Comparison of ENCODE assay signal across 23 mouse cellular contexts in genomic region chr5:36451872-36452389, GRCm38 (mm10). TPM values are rescaled to one million over a fixed set of nuclear protein-coding genes. Genes with fewer than 3 reads are reported as not detected.
DNase-seq lines count a peak whose midpoint lies in the region; ATAC-seq and TF ChIP-seq lines count a peak whose summit lies in the region.
"Had no signal": no experiment of that assay in that cellular context is flagged by ENCODE, and none has a peak within 500 bp of the region (broad histone marks: within the 10 kb centered on the region; RNA-seq: fewer than 3 reads in every experiment).

No protein-coding gene starts in this region.

- H3K27ac ChIP-seq in hindbrain, embryonic 16.5 days (ENCODE audit: low read depth, low read length) = no peak overlapping the region
- H3K27ac ChIP-seq in hindbrain, embryonic 13.5 days = no peak overlapping the region
- H3K27ac ChIP-seq in midbrain, postnatal 0 days (ENCODE audit: low read depth, low read length) = no peak overlapping the region
- H3K27ac ChIP-seq in midbrain, embryonic 14.5 days (replicated peaks; ENCODE audit: low read depth, low read length) = no peak overlapping the region
- H3K27ac ChIP-seq: embryonic facial prominence, embryonic 12.5 days; embryonic facial prominence, embryonic 15.5 days; gastrocnemius, adult 2 months; hindbrain, embryonic 14.5 days had no signal

- TF ChIP-seq CTCF in midbrain, postnatal 0 days (IDR thresholded peaks at IDR 0.05) = no peak

- no peaks in the 10 kb centered on the region for H3K36me3 ChIP-seq in hindbrain, embryonic 16.5 days (ENCODE audit: control insufficient read depth, insufficient read depth, low read length)
- no peaks in the 10 kb centered on the region for H3K36me3 ChIP-seq in hindbrain, embryonic 13.5 days
- no peaks in the 10 kb centered on the region for H3K36me3 ChIP-seq in midbrain, postnatal 0 days (ENCODE audit: insufficient read depth, low read length)
- H3K36me3 ChIP-seq in midbrain, embryonic 14.5 days (ENCODE audit: control insufficient read depth, insufficient read depth, low read length) = no peaks in the 10 kb centered on the region
- H3K36me3 ChIP-seq: embryonic facial prominence, embryonic 12.5 days; embryonic facial prominence, embryonic 15.5 days; G1E had no signal

- H3K9me3 ChIP-seq in hindbrain, embryonic 16.5 days (ENCODE audit: control insufficient read depth, low read length) = no peaks in the 10 kb centered on the region
- H3K9me3 ChIP-seq in hindbrain, embryonic 13.5 days = no peaks in the 10 kb centered on the region
- H3K9me3 ChIP-seq in midbrain, postnatal 0 days (ENCODE audit: low read length) = no peaks in the 10 kb centered on the region
- no peaks in the 10 kb centered on the region for H3K9me3 ChIP-seq in midbrain, embryonic 14.5 days (ENCODE audit: control insufficient read depth, low read length)
- H3K9me3 ChIP-seq: embryonic facial prominence, embryonic 12.5 days; embryonic facial prominence, embryonic 15.5 days; G1E had no signal

- intact Hi-C loops in left cerebral cortex, postnatal 4 days (cut with DNase I) = no loop called here

- H3K4me2 ChIP-seq in hindbrain, embryonic 16.5 days (ENCODE audit: low read length) = no peak overlapping the region
- no peak overlapping the region for H3K4me2 ChIP-seq in hindbrain, embryonic 13.5 days
- no peak overlapping the region for H3K4me2 ChIP-seq in midbrain, postnatal 0 days (ENCODE audit: low read depth, low read length, poor library complexity, severe bottlenecking)
- no peak overlapping the region for H3K4me2 ChIP-seq in midbrain, embryonic 14.5 days (ENCODE audit: low read length)
- H3K4me2 ChIP-seq: embryonic facial prominence, embryonic 12.5 days; embryonic facial prominence, embryonic 15.5 days; heart, embryonic 11.5 days; hindbrain, embryonic 14.5 days had no signal

- no peak overlapping the region for H3K4me3 ChIP-seq in hindbrain, embryonic 16.5 days (ENCODE audit: low read length)
- no peak overlapping the region for H3K4me3 ChIP-seq in hindbrain, embryonic 13.5 days
- no peak overlapping the region for H3K4me3 ChIP-seq in midbrain, postnatal 0 days (ENCODE audit: low read depth, low read length)
- H3K4me3 ChIP-seq in midbrain, embryonic 14.5 days (replicated peaks; ENCODE audit: low read depth, low read length) = no peak overlapping the region
- H3K4me3 ChIP-seq: embryonic facial prominence, embryonic 12.5 days; embryonic facial prominence, embryonic 15.5 days; gastrocnemius, adult 2 months had no signal

- WGBS in hindbrain, embryonic 16.5 days = 54% methylated on average over 10 of the region's 10 CpGs
- WGBS in hindbrain, embryonic 13.5 days = 62% methylated on average over 10 of the region's 10 CpGs
- WGBS in midbrain, postnatal 0 days = 67% methylated on average over 10 of the region's 10 CpGs
- WGBS in midbrain, embryonic 14.5 days = 63% methylated on average over 10 of the region's 10 CpGs

- H3K4me1 ChIP-seq in hindbrain, embryonic 16.5 days (ENCODE audit: control insufficient read depth, insufficient read depth, low read depth, low read length) = no peaks in the 10 kb centered on the region
- peaks cover 7% of the 10 kb centered on the region; the same call in 1 of the 2 replicates for H3K4me1 ChIP-seq in hindbrain, embryonic 13.5 days (replicated peaks)
- H3K4me1 ChIP-seq in midbrain, postnatal 0 days (ENCODE audit: insufficient read depth, low read length) = no peaks in the 10 kb centered on the region
- no peaks in the 10 kb centered on the region for H3K4me1 ChIP-seq in midbrain, embryonic 14.5 days (ENCODE audit: control insufficient read depth, insufficient read depth, low read length)
- H3K4me1 ChIP-seq: embryonic facial prominence, embryonic 15.5 days had no signal

- ATAC-seq in hindbrain, embryonic 16.5 days = peak; percentile 34; the same call in 1 of the 2 replicates
- ATAC-seq in hindbrain, embryonic 13.5 days (ENCODE audit: low FRiP score) = no peak
- ATAC-seq in midbrain, postnatal 0 days (ENCODE audit: low FRiP score) = no peak
- ATAC-seq in midbrain, embryonic 14.5 days (ENCODE audit: low FRiP score, low TSS enrichment) = no peak
- ATAC-seq: forebrain, embryonic 14.5 days; forebrain, postnatal 0 days had no signal

- no peak overlapping the region for H3K9ac ChIP-seq in hindbrain, embryonic 16.5 days (ENCODE audit: low read depth, low read length)
- no peak overlapping the region for H3K9ac ChIP-seq in hindbrain, embryonic 13.5 days
- H3K9ac ChIP-seq in midbrain, postnatal 0 days (replicated peaks; ENCODE audit: low read length, poor library complexity, severe bottlenecking) = no peak overlapping the region
- no peak overlapping the region for H3K9ac ChIP-seq in midbrain, embryonic 14.5 days (replicated peaks; ENCODE audit: low read length)
- H3K9ac ChIP-seq: embryonic facial prominence, embryonic 12.5 days; embryonic facial prominence, embryonic 15.5 days; forebrain, postnatal 0 days; hindbrain, embryonic 14.5 days had no signal

- no peaks in the 10 kb centered on the region for H3K27me3 ChIP-seq in hindbrain, embryonic 16.5 days (replicated peaks; ENCODE audit: control insufficient read depth, insufficient read depth, low read length)
- H3K27me3 ChIP-seq in hindbrain, embryonic 13.5 days = no peaks in the 10 kb centered on the region
- H3K27me3 ChIP-seq in midbrain, postnatal 0 days (ENCODE audit: insufficient read depth, low read length) = no peaks in the 10 kb centered on the region
- no peaks in the 10 kb centered on the region for H3K27me3 ChIP-seq in midbrain, embryonic 14.5 days (ENCODE audit: control insufficient read depth, insufficient read depth, low read length)
- H3K27me3 ChIP-seq: embryonic facial prominence, embryonic 12.5 days; embryonic facial prominence, embryonic 15.5 days had no signal

- peak; percentile 25 for DNase-seq in left cerebral cortex, postnatal 4 days
- no peak for DNase-seq in left cerebral cortex, adult 9 months (ENCODE audit: low spot score in 2 of 2)
- peak; percentile 31 for DNase-seq in midbrain, postnatal 0 days (ENCODE audit: low spot score)
- DNase-seq in midbrain, embryonic 14.5 days = no peak
- DNase-seq in retina, postnatal 1 day = peak; percentile 67
- DNase-seq in thymus, postnatal 36 days = no peak
- DNase-seq: adrenal gland, adult 2 months; cerebellum, adult 11-12 months; cerebellum, adult 8-10 months; cerebellum, postnatal 25 days; forebrain, postnatal 0 days; gastrocnemius, adult 2 months; gastrocnemius, postnatal 14 days; heart, adult 11 months had no signal

RNA-seq across cellular contexts. Expression of gene Grpel1, which starts 12.9 kb away (rescaled TPM):
- polyA plus RNA-seq in hindbrain, embryonic 16.5 days (2015; fragmentation: Nextera tagmentation; extraction: Ambion mirVana) = 42.7 and 46.8 TPM in 2 replicates
- polyA plus RNA-seq in hindbrain, embryonic 13.5 days (2015; fragmentation: Nextera tagmentation; extraction: Ambion mirVana) = 45.4 and 45.6 TPM in 2 replicates
- 10 to 100 TPM; 20.5 to 21.1 TPM for total RNA-seq in left cerebral cortex, postnatal 4 days (2021)
- 16.2 and 16.3 TPM in 2 replicates for total RNA-seq in midbrain, postnatal 0 days (2014; rRNA removed)
- polyA plus RNA-seq in midbrain, postnatal 0 days (2015; fragmentation: Nextera tagmentation; extraction: Ambion mirVana) = 38.4 and 43.4 TPM in 2 replicates
- 45.4 and 46.6 TPM in 2 replicates for polyA plus RNA-seq in midbrain, embryonic 14.5 days (2014; fragmentation: Nextera tagmentation; extraction: Ambion mirVana)

RNA-seq across cellular contexts. Expression of gene Tada2b, which starts 32.2 kb away (rescaled TPM):
- 3.0 and 3.6 TPM in 2 replicates for polyA plus RNA-seq in hindbrain, embryonic 16.5 days (2015; fragmentation: Nextera tagmentation; extraction: Ambion mirVana)
- 2.7 and 2.8 TPM in 2 replicates for polyA plus RNA-seq in hindbrain, embryonic 13.5 days (2015; fragmentation: Nextera tagmentation; extraction: Ambion mirVana)
- total RNA-seq in left cerebral cortex, postnatal 4 days (2021) = 10 to 100 TPM; 30.8 to 31.0 TPM
- total RNA-seq in midbrain, postnatal 0 days (2014; rRNA removed) = 26.9 and 27.3 TPM in 2 replicates
- polyA plus RNA-seq in midbrain, postnatal 0 days (2015; fragmentation: Nextera tagmentation; extraction: Ambion mirVana) = 3.1 and 3.5 TPM in 2 replicates
- polyA plus RNA-seq in midbrain, embryonic 14.5 days (2014; fragmentation: Nextera tagmentation; extraction: Ambion mirVana) = 7.0 and 7.1 TPM in 2 replicates

RNA-seq across cellular contexts. Expression of gene Ccdc96, which starts 32.5 kb away (rescaled TPM):
- polyA plus RNA-seq in hindbrain, embryonic 16.5 days (2015; fragmentation: Nextera tagmentation; extraction: Ambion mirVana) = 2.7 and 3.4 TPM in 2 replicates
- polyA plus RNA-seq in hindbrain, embryonic 13.5 days (2015; fragmentation: Nextera tagmentation; extraction: Ambion mirVana) = 3.9 and 4.0 TPM in 2 replicates
- total RNA-seq in left cerebral cortex, postnatal 4 days (2021) = 1 to 10 TPM; 1.5 TPM
- total RNA-seq in midbrain, postnatal 0 days (2014; rRNA removed) = 2.1 and 3.2 TPM in 2 replicates
- polyA plus RNA-seq in midbrain, postnatal 0 days (2015; fragmentation: Nextera tagmentation; extraction: Ambion mirVana) = 1.7 and 2.3 TPM in 2 replicates
- polyA plus RNA-seq in midbrain, embryonic 14.5 days (2014; fragmentation: Nextera tagmentation; extraction: Ambion mirVana) = 3.0 and 3.1 TPM in 2 replicates
- polyA plus RNA-seq: adrenal gland, adult 2 months had no signal

RNA-seq across cellular contexts. Expression of gene Sorcs2, which starts 54.0 kb away (rescaled TPM):
- polyA plus RNA-seq in hindbrain, embryonic 16.5 days (2015; fragmentation: Nextera tagmentation; extraction: Ambion mirVana) = 11.8 and 15.5 TPM in 2 replicates
- 11.7 and 12.6 TPM in 2 replicates for polyA plus RNA-seq in hindbrain, embryonic 13.5 days (2015; fragmentation: Nextera tagmentation; extraction: Ambion mirVana)
- total RNA-seq in left cerebral cortex, postnatal 4 days (2021) = 10 to 100 TPM; 33.9 to 35.4 TPM
- total RNA-seq in midbrain, postnatal 0 days (2014; rRNA removed) = 49.2 and 50.3 TPM in 2 replicates
- polyA plus RNA-seq in midbrain, postnatal 0 days (2015; fragmentation: Nextera tagmentation; extraction: Ambion mirVana) = 14.1 and 16.1 TPM in 2 replicates
- polyA plus RNA-seq in midbrain, embryonic 14.5 days (2014; fragmentation: Nextera tagmentation; extraction: Ambion mirVana) = 14.5 and 15.1 TPM in 2 replicates
- total RNA-seq: common myeloid progenitor, adult 5-6 weeks had no signal

Comparison
In these comparisons a context has a peak if more than half of its experiments do, and no peak if none do; other contexts are left out.
1. DNase-seq: peak in left cerebral cortex, postnatal 4 days (single experiment), midbrain, postnatal 0 days (single experiment) and retina, postnatal 1 day (single experiment); none in left cerebral cortex, adult 9 months (0 of 2), midbrain, embryonic 14.5 days (single experiment) and thymus, postnatal 36 days (0 of 2).